Mouse (Mus musculus) hindbrain, embryonic 12.5 days (tissue): ENCODE data around the gene Cttn. TPM values are rescaled to one million over a fixed set of nuclear protein-coding genes. Genes with fewer than 3 reads are reported as not detected.

Experiments
- ATAC-seq: fragments of 200-750 bp; cut with Nextera tagmentation; 2 replicates; pipeline ENCODE4 v1.8.0; 2017; ENCODE audit warnings: moderate TSS enrichment; ENCODE audit not compliant: low FRiP score
- H3K27ac ChIP-seq: fragments of 300-500 bp; sonication (generic); 2 replicates; pipeline ENCODE4 v1.5.1; 2016; ENCODE audit warnings: mild to moderate bottlenecking
- H3K27me3 ChIP-seq: fragments of 300-500 bp; sonication (generic); 2 replicates; pipeline ENCODE4 v1.6.1; 2016; ENCODE audit warnings: mild to moderate bottlenecking
- H3K36me3 ChIP-seq: fragments of 300-500 bp; sonication (generic); 2 replicates; pipeline ENCODE4 v1.6.1; 2016; ENCODE audit warnings: mild to moderate bottlenecking
- H3K4me1 ChIP-seq: fragments of 300-500 bp; sonication (generic); 2 replicates; pipeline ENCODE4 v1.6.1; 2016
- H3K4me2 ChIP-seq: fragments of 300-500 bp; sonication (generic); replicated peaks from 2 replicates; pipeline ENCODE4 v1.6.1; 2016; ENCODE audit warnings: mild to moderate bottlenecking
- H3K4me3 ChIP-seq: fragments of 300-500 bp; sonication (generic); 2 replicates; pipeline ENCODE4 v1.5.1; 2016; ENCODE audit warnings: mild to moderate bottlenecking
- H3K9ac ChIP-seq: fragments of 300-500 bp; sonication (generic); 2 replicates; pipeline ENCODE4 v1.6.1; 2016; ENCODE audit warnings: mild to moderate bottlenecking, moderate library complexity
- H3K9me3 ChIP-seq: fragments of 300-500 bp; sonication (generic); replicated peaks from 2 replicates; pipeline ENCODE4 v1.6.1; 2016; ENCODE audit warnings: mild to moderate bottlenecking
- WGBS: fragments of 180-500 bp; shearing (Covaris S2); methylation state at CpG from one replicate; pipeline ENCODE4 v1.1.7; 2016; 5-methylcytosine and 5-hydroxymethylcytosine counted together
- polyA plus RNA-seq: library from polyadenylated mRNA; unstranded; fragments of >200 nt; fragmentation: Nextera tagmentation; extraction: Ambion mirVana; gene quantifications from 2 replicates; pipeline ENCODE4 v1.2.1, GENCODE M21; 2016

Gene Cttn
- polyA plus RNA-seq, 1 experiment from 2014 or later: 198 TPM

- H3K4me2 ChIP-seq: no peak overlapping the region
- H3K4me1 ChIP-seq: no peaks in the 10 kb centered on the region
- 93% methylated on average over 4 of the region's 4 CpGs for WGBS
- no peak overlapping the region for H3K27ac ChIP-seq
- no peaks in the 10 kb centered on the region for H3K27me3 ChIP-seq
- no peaks in the 10 kb centered on the region for H3K9me3 ChIP-seq
- no peak for ATAC-seq
- H3K36me3 ChIP-seq: peaks cover 94% of the 10 kb centered on the region
- H3K4me3 ChIP-seq: no peak overlapping the region
- H3K9ac ChIP-seq: no peak overlapping the region
Observed at GRCm38 (mm10) chr7:144441976-144442375, 28.8 kb downstream of the Cttn start.

- no peak overlapping the region for H3K27ac ChIP-seq
- H3K9ac ChIP-seq: no peak overlapping the region
- peaks cover 96% of the 10 kb centered on the region for H3K36me3 ChIP-seq
- no peaks in the 10 kb centered on the region for H3K27me3 ChIP-seq
- WGBS: 94% methylated on average over 11 of the region's 11 CpGs
- H3K4me2 ChIP-seq: no peak overlapping the region
- no peaks in the 10 kb centered on the region for H3K4me1 ChIP-seq
- no peaks in the 10 kb centered on the region for H3K9me3 ChIP-seq
- no peak overlapping the region for H3K4me3 ChIP-seq
- ATAC-seq: no peak
Observed at GRCm38 (mm10) chr7:144441466-144441865, 29.3 kb downstream of the Cttn start.

DNA sequence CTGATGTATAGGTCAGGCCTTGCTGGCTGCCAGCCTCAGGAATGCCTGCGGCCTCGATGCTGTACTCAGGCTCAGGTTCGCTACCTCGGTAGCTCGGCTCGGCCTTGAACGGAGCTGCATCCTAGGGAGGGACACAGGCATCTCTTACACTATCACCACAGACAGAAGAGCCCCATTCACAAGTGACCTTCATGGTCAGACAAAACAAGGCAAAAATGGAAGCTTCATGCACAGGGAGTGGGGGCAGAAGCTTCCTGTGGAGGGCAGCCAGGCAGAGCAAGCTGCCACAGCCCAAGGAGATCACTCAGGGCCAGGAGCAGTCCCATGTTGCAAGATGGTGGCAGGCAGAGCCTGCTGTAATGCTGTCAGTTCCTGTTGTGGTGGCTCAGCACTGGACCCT, 32.0 kb downstream of the Cttn start:
- Histone ChIP-seq H3K4me1 (no peaks in the 10 kb centered on the region), H3K27ac (no peak overlapping the region), H3K4me3 (no peak overlapping the region), H3K9me3 (no peaks in the 10 kb centered on the region), H3K27me3 (no peaks in the 10 kb centered on the region), H3K9ac (no peak overlapping the region), H3K4me2 (no peak overlapping the region), H3K36me3 (peaks cover 83% of the 10 kb centered on the region)
- ATAC-seq: no peak
- 97% methylated on average over 7 of the region's 7 CpGs for WGBS

- H3K4me3 ChIP-seq: no peak overlapping the region
- no peak for ATAC-seq
- no peak overlapping the region for H3K27ac ChIP-seq
- 83% methylated on average over 2 of the region's 2 CpGs for WGBS
- no peaks in the 10 kb centered on the region for H3K4me1 ChIP-seq
- H3K27me3 ChIP-seq: no peaks in the 10 kb centered on the region
- no peak overlapping the region for H3K9ac ChIP-seq
- H3K36me3 ChIP-seq: peaks cover 28% of the 10 kb centered on the region
- H3K9me3 ChIP-seq: no peaks in the 10 kb centered on the region
- H3K4me2 ChIP-seq: no peak overlapping the region
Observed at GRCm38 (mm10) chr7:144432920-144433319, 37.9 kb downstream of the Cttn start.

DNA sequence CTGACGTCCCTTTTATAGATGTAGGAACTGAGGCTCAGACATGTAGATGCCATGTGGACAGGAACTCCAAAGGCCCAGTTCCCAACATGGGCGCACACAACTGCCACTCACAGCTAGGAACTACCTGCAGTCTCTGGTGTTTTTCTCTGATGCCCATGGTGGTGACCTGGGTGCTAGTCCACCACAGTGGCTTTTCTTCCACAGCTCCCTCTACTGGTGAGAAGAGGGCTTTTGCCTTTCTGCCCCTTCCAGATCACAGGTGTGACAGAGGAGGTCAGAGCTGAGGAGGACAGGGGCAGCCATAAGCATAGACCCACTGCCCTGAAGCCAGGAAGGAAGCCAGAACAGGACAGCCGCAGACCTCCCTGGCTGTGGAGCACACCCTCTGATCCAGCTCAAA, 43.3 kb downstream of the Cttn start:
- 86% methylated on average over 3 of the region's 3 CpGs for WGBS

DNA sequence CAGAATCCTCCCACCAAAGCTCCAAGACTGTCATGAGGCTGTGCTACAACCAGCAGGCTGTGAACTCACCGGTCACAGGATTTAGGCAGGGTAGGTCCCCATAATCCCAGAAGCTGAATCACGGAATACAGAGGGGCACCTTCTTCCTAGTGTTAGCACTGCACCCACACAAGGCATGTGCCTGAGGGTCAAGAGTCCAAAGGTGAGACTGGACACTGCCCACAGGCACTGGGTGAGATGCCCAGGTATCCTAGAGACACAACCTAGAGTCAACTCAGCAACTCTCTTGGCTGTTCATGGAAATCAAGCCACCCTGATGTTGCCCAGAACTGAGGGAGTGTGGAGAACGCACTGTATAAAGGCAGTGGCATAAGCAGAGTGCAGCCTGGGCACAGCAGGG, 44.2 kb downstream of the Cttn start:
- H3K27ac ChIP-seq: no peak overlapping the region
- H3K27me3 ChIP-seq: no peaks in the 10 kb centered on the region
- no peak overlapping the region for H3K4me2 ChIP-seq
- WGBS: 91% methylated on average over 3 of the region's 3 CpGs
- ATAC-seq: 0 out of 2 replicates have a peak, but pooled peaks have one; percentile 17
- H3K4me3 ChIP-seq: no peak overlapping the region
- H3K4me1 ChIP-seq: no peaks in the 10 kb centered on the region
- H3K9ac ChIP-seq: no peak overlapping the region
- H3K9me3 ChIP-seq: no peaks in the 10 kb centered on the region
- H3K36me3 ChIP-seq: no peaks in the 10 kb centered on the region

More for the DNA sequence above, 43.3 kb downstream of the Cttn start:
- ATAC-seq: no peak
- Histone ChIP-seq H3K27me3 (no peaks in the 10 kb centered on the region), H3K4me1 (no peaks in the 10 kb centered on the region), H3K36me3 (no peaks in the 10 kb centered on the region), H3K27ac (no peak overlapping the region), H3K9me3 (no peaks in the 10 kb centered on the region), H3K9ac (no peak overlapping the region), H3K4me3 (no peak overlapping the region), H3K4me2 (no peak overlapping the region)

GRCm38 (mm10) chr7:144425953-144426352, 44.9 kb downstream of the Cttn start:
- H3K27ac ChIP-seq: no peak overlapping the region
- H3K9ac ChIP-seq: no peak overlapping the region
- H3K4me1 ChIP-seq: 0 out of 2 replicates have a peak, but pooled peaks cover 2% of the 10 kb centered on the region
- H3K4me3 ChIP-seq: no peak overlapping the region
- ATAC-seq: no peak
- WGBS: 8% methylated on average over 8 of the region's 8 CpGs
- no peaks in the 10 kb centered on the region for H3K36me3 ChIP-seq
- H3K4me2 ChIP-seq: no peak overlapping the region
- H3K27me3 ChIP-seq: no peaks in the 10 kb centered on the region
- no peaks in the 10 kb centered on the region for H3K9me3 ChIP-seq

GRCm38 (mm10) chr7:144421478-144421877, 49.3 kb downstream of the Cttn start:
- peaks cover 27% of the 10 kb centered on the region for H3K4me1 ChIP-seq
- no peak overlapping the region for H3K27ac ChIP-seq
- WGBS: 63% methylated on average over 6 of the region's 6 CpGs
- H3K9ac ChIP-seq: no peak overlapping the region
- no peaks in the 10 kb centered on the region for H3K27me3 ChIP-seq
- no peaks in the 10 kb centered on the region for H3K36me3 ChIP-seq
- no peaks in the 10 kb centered on the region for H3K9me3 ChIP-seq
- H3K4me2 ChIP-seq: no peak overlapping the region
- ATAC-seq: no peak
- H3K4me3 ChIP-seq: no peak overlapping the region

- Histone ChIP-seq H3K36me3 (no peaks in the 10 kb centered on the region), H3K9ac (no peak overlapping the region), H3K4me3 (no peak overlapping the region), H3K4me1 (peaks cover 27% of the 10 kb centered on the region), H3K9me3 (no peaks in the 10 kb centered on the region), H3K27me3 (no peaks in the 10 kb centered on the region), H3K27ac (no peak overlapping the region), H3K4me2 (no peak overlapping the region)
- 28% methylated on average over 16 of the region's 16 CpGs for WGBS
- no peak for ATAC-seq
Observed at GRCm38 (mm10) chr7:144420552-144420951, 50.3 kb downstream of the Cttn start.

DNA sequence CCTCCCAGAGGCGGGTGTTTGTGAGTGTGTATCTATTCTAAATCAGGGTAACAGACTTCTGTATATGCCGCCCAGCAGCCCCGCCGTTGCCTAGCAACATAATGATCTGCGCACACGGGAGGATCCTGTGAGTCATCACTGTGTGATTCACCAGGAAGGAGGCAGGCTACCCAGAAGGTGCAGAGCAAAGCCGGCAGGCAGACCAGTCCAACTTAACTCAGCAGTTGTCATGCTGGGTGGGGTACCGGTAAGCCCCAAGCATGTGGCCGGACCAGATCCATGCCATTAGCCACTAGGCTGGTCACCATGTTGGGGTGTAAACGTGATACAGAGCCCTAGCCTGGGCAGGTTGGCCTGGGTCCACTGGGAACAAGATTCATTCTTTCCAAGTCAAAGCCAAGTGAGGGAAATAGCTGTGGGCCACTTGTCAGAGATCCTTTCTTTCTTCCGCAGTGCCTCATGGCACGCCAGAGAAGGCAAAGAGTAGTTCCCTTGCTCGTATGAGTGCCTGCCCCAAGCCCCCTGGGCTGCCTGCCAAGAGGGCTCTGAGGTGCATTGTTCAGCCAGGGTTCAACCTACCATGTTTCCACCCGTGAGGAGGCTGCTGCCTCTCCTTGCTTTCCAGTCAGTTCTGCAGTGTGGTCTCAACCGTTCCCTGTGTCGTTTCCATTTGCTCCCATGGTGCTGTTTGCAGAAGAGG, 53.0 kb downstream of the Cttn start:
- WGBS: 40% methylated on average over 16 of the region's 16 CpGs
- Histone ChIP-seq H3K9ac (no peak overlapping the region), H3K27ac (peak overlapping the region; percentile 76), H3K4me2 (peak overlapping the region; percentile 24), H3K4me1 (peaks cover 34% of the 10 kb centered on the region), H3K9me3 (no peaks in the 10 kb centered on the region), H3K4me3 (no peak overlapping the region), H3K27me3 (no peaks in the 10 kb centered on the region), H3K36me3 (no peaks in the 10 kb centered on the region)
- ATAC-seq: peak; percentile 86

DNA sequence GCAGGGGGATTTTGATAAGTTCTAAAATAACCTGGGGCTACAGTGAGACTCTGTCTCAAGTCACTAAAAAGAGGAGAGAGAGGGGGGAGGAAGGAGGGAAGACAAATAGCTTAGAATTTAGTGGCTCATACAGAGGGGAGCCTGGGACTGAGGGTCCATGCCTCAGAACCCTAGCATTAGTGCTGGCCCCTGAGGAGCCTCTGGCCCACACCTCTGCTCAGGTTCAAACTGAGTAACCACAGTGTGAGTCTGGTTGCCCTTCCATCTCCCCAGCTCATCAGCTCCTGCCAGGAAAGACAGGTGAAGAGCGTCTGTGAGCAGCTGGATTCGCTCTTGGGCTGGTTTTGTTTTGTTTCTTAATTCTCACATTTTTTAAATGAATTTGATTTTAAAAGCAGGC, 53.6 kb downstream of the Cttn start:
- Histone ChIP-seq H3K27ac (peak overlapping the region; percentile 76), H3K4me2 (peak overlapping the region; percentile 24; the same call in 1 of the 2 replicates), H3K9ac (no peak overlapping the region), H3K9me3 (no peaks in the 10 kb centered on the region), H3K27me3 (no peaks in the 10 kb centered on the region), H3K4me1 (peaks cover 40% of the 10 kb centered on the region), H3K4me3 (no peak overlapping the region), H3K36me3 (no peaks in the 10 kb centered on the region)
- 0 out of 2 replicates have a peak, but pooled peaks have one; percentile 27 for ATAC-seq
- WGBS: 67% methylated on average over 2 of the region's 2 CpGs

DNA sequence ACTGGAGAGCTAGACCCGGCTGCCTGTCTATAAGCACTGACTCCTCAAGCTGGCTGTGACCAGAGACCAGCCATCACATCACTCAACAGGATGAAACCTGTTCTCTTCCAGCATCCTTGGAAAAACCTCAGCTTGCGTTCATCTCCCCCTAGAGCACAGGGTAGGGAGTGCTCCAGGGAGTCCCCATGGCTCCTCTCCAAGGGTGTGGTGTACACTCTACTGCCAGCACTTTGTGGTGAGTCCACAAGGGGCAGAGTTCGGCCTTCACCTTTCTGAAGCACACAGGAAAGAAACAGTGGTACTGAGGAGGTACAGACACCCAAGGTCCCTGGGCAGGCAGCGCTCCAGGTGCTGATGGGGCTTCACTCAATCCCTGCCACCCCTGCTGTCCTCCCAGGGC, 55.0 kb downstream of the Cttn start:
- ATAC-seq: no peak
- Histone ChIP-seq H3K36me3 (peaks cover 12% of the 10 kb centered on the region; the same call in 1 of the 2 replicates), H3K27ac (no peak overlapping the region), H3K4me2 (no peak overlapping the region), H3K9me3 (no peaks in the 10 kb centered on the region), H3K27me3 (no peaks in the 10 kb centered on the region), H3K4me1 (peaks cover 43% of the 10 kb centered on the region), H3K4me3 (no peak overlapping the region), H3K9ac (no peak overlapping the region)
- 80% methylated on average over 4 of the region's 4 CpGs for WGBS

- peaks cover 23% of the 10 kb centered on the region for H3K36me3 ChIP-seq
- ATAC-seq: no peak
- H3K4me1 ChIP-seq: peaks cover 36% of the 10 kb centered on the region
- WGBS: 81% methylated on average over 5 of the region's 5 CpGs
- no peak overlapping the region for H3K4me2 ChIP-seq
- no peak overlapping the region for H3K27ac ChIP-seq
- H3K9ac ChIP-seq: no peak overlapping the region
- H3K27me3 ChIP-seq: no peaks in the 10 kb centered on the region
- no peak overlapping the region for H3K4me3 ChIP-seq
- H3K9me3 ChIP-seq: no peaks in the 10 kb centered on the region
Observed at GRCm38 (mm10) chr7:144414632-144415031, 56.2 kb downstream of the Cttn start.
